Mouse (Mus musculus): ENCODE measurements around the gene Trim17. TPM values are rescaled to one million over a fixed set of nuclear protein-coding genes. Genes with fewer than 3 reads are reported as not detected.

The Trim17 gene
- 0.06 and 0.23 TPM in 2 replicates for polyA plus RNA-seq (2012; rRNA removed)

- under 1% methylated on average over 49 of the region's 49 CpGs for WGBS
- H3K36me3 ChIP-seq (ENCODE audit: control insufficient read depth, insufficient read depth, low read length), result no peaks in the 10 kb centered on the region
- H3K4me1 ChIP-seq (ENCODE audit: control insufficient read depth, insufficient read depth, insufficient read length), result peaks cover 11% of the 10 kb centered on the region; the same call in 1 of the 2 replicates
- H3K4me3 ChIP-seq (ENCODE audit: extremely low read depth, insufficient read depth, insufficient read length), result peak within 1 kb of the TSS; percentile 86
- H3K27ac ChIP-seq (ENCODE audit: insufficient read depth, low read length), result peak within 1 kb of the TSS; percentile 97
- no peaks in the 10 kb centered on the region for H3K27me3 ChIP-seq (ENCODE audit: control insufficient read depth, insufficient read depth, low read length)
- DNase-seq (ENCODE audit: low read depth in 1 of 2, low spot score in 2 of 2), result peak; percentile 79 to 96
- TF ChIP-seq POLR2A (IDR thresholded peaks at IDR 0.05; ENCODE audit: low read depth, low read length) (peak; percentile 74; the same call in 1 of the 2 replicates), CTCF (IDR thresholded peaks at IDR 0.05; ENCODE audit: extremely low read depth, insufficient read depth, insufficient read length, insufficient replicate concordance) (peak; percentile 39; the same call in 1 of the 2 replicates)
Measured at GRCm38 (mm10) chr11:58954420-58955142, at the start of gene Trim17, which contains the start of gene Hist3h2a. Gene Trim17, plus strand, starts transcription at chr11:58954685. Gene Hist3h2a, plus strand, starts transcription at chr11:58954685.

- H3K27me3 ChIP-seq (ENCODE audit: control insufficient read depth, insufficient read depth, low read length), result no peaks in the 10 kb centered on the region
- DNase-seq (ENCODE audit: low read depth in 1 of 2, low spot score in 2 of 2), result peak in 1 of 2 experiments; percentile 14
- TF ChIP-seq CTCF (IDR thresholded peaks at IDR 0.05; ENCODE audit: extremely low read depth, insufficient read depth, insufficient read length, insufficient replicate concordance) (no peak), POLR2A (IDR thresholded peaks at IDR 0.05; ENCODE audit: low read depth, low read length) (no peak)
- peaks cover 8% of the 10 kb centered on the region for H3K36me3 ChIP-seq (ENCODE audit: control insufficient read depth, insufficient read depth, low read length)
- no peak overlapping the region for H3K4me3 ChIP-seq (ENCODE audit: extremely low read depth, insufficient read depth, insufficient read length)
- peaks cover 2% of the 10 kb centered on the region; the same call in 1 of the 2 replicates for H3K4me1 ChIP-seq (ENCODE audit: control insufficient read depth, insufficient read depth, insufficient read length)
- WGBS, result 71% methylated on average over 6 of the region's 6 CpGs
- no peak overlapping the region for H3K27ac ChIP-seq (ENCODE audit: insufficient read depth, low read length)
Measured at GRCm38 (mm10) chr11:58904838-58905237, 49.6 kb upstream of the Trim17 start.

GRCm38 (mm10) chr11:58913776-58914175 is 40.7 kb upstream of the Trim17 start:
- H3K27ac ChIP-seq (ENCODE audit: insufficient read depth, low read length), result no peak overlapping the region
- H3K4me3 ChIP-seq (ENCODE audit: extremely low read depth, insufficient read depth, insufficient read length), result no peak overlapping the region
- H3K27me3 ChIP-seq (ENCODE audit: control insufficient read depth, insufficient read depth, low read length), result no peaks in the 10 kb centered on the region
- 0 out of 2 replicates have a peak, but pooled peaks cover 2% of the 10 kb centered on the region for H3K4me1 ChIP-seq (ENCODE audit: control insufficient read depth, insufficient read depth, insufficient read length)
- whole genome bisulfite sequencing, result 67% methylated on average over 1 of the region's 1 CpGs
- no peak for DNase-seq (ENCODE audit: low read depth in 1 of 2, low spot score in 2 of 2)
- TF ChIP-seq CTCF (IDR thresholded peaks at IDR 0.05; ENCODE audit: extremely low read depth, insufficient read depth, insufficient read length, insufficient replicate concordance), result no peak
- no peak for TF ChIP-seq POLR2A (IDR thresholded peaks at IDR 0.05; ENCODE audit: low read depth, low read length)
- no peaks in the 10 kb centered on the region for H3K36me3 ChIP-seq (ENCODE audit: control insufficient read depth, insufficient read depth, low read length)

- H3K27me3 ChIP-seq (ENCODE audit: control insufficient read depth, insufficient read depth, low read length), result no peaks in the 10 kb centered on the region
- H3K4me1 ChIP-seq (ENCODE audit: control insufficient read depth, insufficient read depth, insufficient read length), result 0 out of 2 replicates have a peak, but pooled peaks cover 2% of the 10 kb centered on the region
- DNase-seq (ENCODE audit: low read depth in 1 of 2, low spot score in 2 of 2), result no peak
- H3K36me3 ChIP-seq (ENCODE audit: control insufficient read depth, insufficient read depth, low read length), result no peaks in the 10 kb centered on the region
- TF ChIP-seq POLR2A (IDR thresholded peaks at IDR 0.05; ENCODE audit: low read depth, low read length) (no peak), CTCF (IDR thresholded peaks at IDR 0.05; ENCODE audit: extremely low read depth, insufficient read depth, insufficient read length, insufficient replicate concordance) (peak; percentile 20; the same call in 1 of the 2 replicates)
- WGBS, result 13% methylated on average over 17 of the region's 17 CpGs
- peak overlapping the region; percentile 39; the same call in 1 of the 2 replicates for H3K27ac ChIP-seq (ENCODE audit: insufficient read depth, low read length)
- H3K4me3 ChIP-seq (ENCODE audit: extremely low read depth, insufficient read depth, insufficient read length), result peak overlapping the region; percentile 50; the same call in 1 of the 2 replicates
Measured at GRCm38 (mm10) chr11:58914461-58915028, 39.9 kb upstream of the Trim17 start.

- peak; percentile 30; the same call in 1 of the 2 replicates for TF ChIP-seq CTCF (IDR thresholded peaks at IDR 0.05; ENCODE audit: extremely low read depth, insufficient read depth, insufficient read length, insufficient replicate concordance)
- TF ChIP-seq POLR2A (IDR thresholded peaks at IDR 0.05; ENCODE audit: low read depth, low read length), result no peak
- Histone ChIP-seq H3K4me1 (ENCODE audit: control insufficient read depth, insufficient read depth, insufficient read length) (0 out of 2 replicates have a peak, but pooled peaks cover 2% of the 10 kb centered on the region), H3K27me3 (ENCODE audit: control insufficient read depth, insufficient read depth, low read length) (no peaks in the 10 kb centered on the region), H3K4me3 (ENCODE audit: extremely low read depth, insufficient read depth, insufficient read length) (no peak overlapping the region), H3K36me3 (ENCODE audit: control insufficient read depth, insufficient read depth, low read length) (no peaks in the 10 kb centered on the region), H3K27ac (ENCODE audit: insufficient read depth, low read length) (peak overlapping the region; percentile 56; the same call in 1 of the 2 replicates)
- WGBS, result 50% methylated on average over 14 of the region's 14 CpGs
- peak; percentile 47 to 51 for DNase-seq (ENCODE audit: low read depth in 1 of 2, low spot score in 2 of 2)
Measured at GRCm38 (mm10) chr11:58916879-58917744, 37.4 kb upstream of the Trim17 start.

- WGBS, result 82% methylated on average over 12 of the region's 12 CpGs
- Histone ChIP-seq H3K27ac (ENCODE audit: insufficient read depth, low read length) (peak within 1 kb of the TSS; percentile 56; the same call in 1 of the 2 replicates), H3K4me1 (ENCODE audit: control insufficient read depth, insufficient read depth, insufficient read length) (0 out of 2 replicates have a peak, but pooled peaks cover 2% of the 10 kb centered on the region), H3K36me3 (ENCODE audit: control insufficient read depth, insufficient read depth, low read length) (no peaks in the 10 kb centered on the region), H3K4me3 (ENCODE audit: extremely low read depth, insufficient read depth, insufficient read length) (peak within 1 kb of the TSS; percentile 42), H3K27me3 (ENCODE audit: control insufficient read depth, insufficient read depth, low read length) (no peaks in the 10 kb centered on the region)
- DNase-seq (ENCODE audit: low read depth in 1 of 2, low spot score in 2 of 2), result no peak
- TF ChIP-seq CTCF (IDR thresholded peaks at IDR 0.05; ENCODE audit: extremely low read depth, insufficient read depth, insufficient read length, insufficient replicate concordance), result no peak
- TF ChIP-seq POLR2A (IDR thresholded peaks at IDR 0.05; ENCODE audit: low read depth, low read length), result no peak
Measured at GRCm38 (mm10) chr11:58917745-58918366, 36.6 kb upstream of the Trim17 start, which contains the start of gene Btnl10. Gene Btnl10, plus strand, starts transcription at chr11:58917908.

Measured in spleen, adult 2 months (tissue).